Mouse (Mus musculus) cerebellum, adult 2 months (tissue): ENCODE data around the gene Slc39a8. TPM values are rescaled to one million over a fixed set of nuclear protein-coding genes. Genes with fewer than 3 reads are reported as not detected.

Experiments
- DNase-seq, 2 experiments: peaks; one replicate each; pipeline ENCODE4 v3.0.0; 2021
- H3K27ac ChIP-seq: fragments of 200-500 bp; 2 replicates; pipeline ENCODE4 v1.5.1; 2012; ENCODE audit warnings: low read length, control low read depth, inconsistent platforms; ENCODE audit not compliant: insufficient read depth
- H3K27me3 ChIP-seq: fragments of 200-500 bp; 2 replicates; pipeline ENCODE4 v1.6.1; 2012; ENCODE audit warnings: inconsistent platforms, mild to moderate bottlenecking, low read length, moderate library complexity; ENCODE audit not compliant: control insufficient read depth, insufficient read depth
- H3K4me1 ChIP-seq: fragments of 200-500 bp; 2 replicates; pipeline ENCODE4 v1.6.1; 2011; ENCODE audit warnings: low read length; ENCODE audit not compliant: control insufficient read depth, insufficient read depth
- H3K4me3 ChIP-seq: fragments of 200-500 bp; replicated peaks from 2 replicates; pipeline ENCODE3; 2011; ENCODE audit warnings: mild to moderate bottlenecking, low read depth, low read length, control low read depth; ENCODE audit not compliant: insufficient read depth
- CTCF ChIP-seq: fragments of 200-500 bp; IDR thresholded peaks from 2 replicates; pipeline ENCODE4 v1.5.1; 2011; ENCODE audit warnings: low read depth, mild to moderate bottlenecking, control low read depth, low read length, moderate library complexity, borderline replicate concordance; ENCODE audit not compliant: insufficient read depth
- POLR2A ChIP-seq: fragments of 200-500 bp; IDR thresholded peaks from 2 replicates; pipeline ENCODE4 v1.6.1; 2011; ENCODE audit warnings: low read length, control low read depth, borderline replicate concordance; ENCODE audit not compliant: insufficient read depth
- WGBS: fragments of 180-500 bp; shearing (Covaris S2); methylation state at CpG from one replicate; pipeline ENCODE4 v1.1.7; 2018; 5-methylcytosine and 5-hydroxymethylcytosine counted together
- polyA plus RNA-seq: library from polyadenylated mRNA; depleted of rRNA; stranded (reverse); fragments of >200 nt; gene quantifications from 2 replicates; pipeline ENCODE4 v1.2.3, GENCODE M21; 2012

Slc39a8 gene
- polyA plus RNA-seq, 1 experiment = 3.2 TPM

- WGBS = 64% methylated on average over 3 of the region's 3 CpGs
- TF ChIP-seq CTCF (no peak), POLR2A (no peak)
- H3K27ac ChIP-seq = no peak overlapping the region
- no peak overlapping the region for H3K4me3 ChIP-seq
- no peak for DNase-seq
- no peaks in the 10 kb centered on the region for H3K27me3 ChIP-seq
- H3K4me1 ChIP-seq = no peaks in the 10 kb centered on the region
These were observed 48.5 kb downstream of the Slc39a8 start for GRCm38 (mm10) chr3:135873596-135873995.

GRCm38 (mm10) chr3:135878048-135878447 is 53.0 kb downstream of the Slc39a8 start:
- no peak for DNase-seq
- Histone ChIP-seq H3K4me3 (no peak overlapping the region), H3K27ac (no peak overlapping the region), H3K27me3 (no peaks in the 10 kb centered on the region), H3K4me1 (no peaks in the 10 kb centered on the region)
- WGBS = 91% methylated on average over 6 of the region's 6 CpGs
- TF ChIP-seq CTCF = no peak
- no peak for TF ChIP-seq POLR2A

GRCm38 (mm10) chr3:135885927-135886658 is 61.0 kb downstream of the Slc39a8 start:
- Histone ChIP-seq H3K4me3 (no peak overlapping the region), H3K27ac (no peak overlapping the region), H3K27me3 (no peaks in the 10 kb centered on the region), H3K4me1 (peaks cover 2% of the 10 kb centered on the region; the same call in 1 of the 2 replicates)
- TF ChIP-seq POLR2A = no peak
- no peak for TF ChIP-seq CTCF
- WGBS = 69% methylated on average over 12 of the region's 12 CpGs
- DNase-seq = no peak

- Histone ChIP-seq H3K27ac (no peak overlapping the region), H3K4me3 (peak overlapping the region; percentile 54), H3K4me1 (peaks cover 2% of the 10 kb centered on the region; the same call in 1 of the 2 replicates), H3K27me3 (no peaks in the 10 kb centered on the region)
- DNase-seq = peak; percentile 81 to 85
- WGBS = 19% methylated on average over 12 of the region's 12 CpGs
- TF ChIP-seq CTCF (peak; percentile 66; the same call in 1 of the 2 replicates), POLR2A (no peak)
These were observed 61.6 kb downstream of the Slc39a8 start for GRCm38 (mm10) chr3:135886659-135887027.

- DNase-seq = no peak
- Histone ChIP-seq H3K27me3 (no peaks in the 10 kb centered on the region), H3K4me3 (no peak overlapping the region), H3K27ac (no peak overlapping the region), H3K4me1 (peaks cover 2% of the 10 kb centered on the region; the same call in 1 of the 2 replicates)
- WGBS = 87% methylated on average over 9 of the region's 9 CpGs
- TF ChIP-seq CTCF (no peak), POLR2A (no peak)
These were observed 62.2 kb downstream of the Slc39a8 start for GRCm38 (mm10) chr3:135887033-135887855.

GRCm38 (mm10) chr3:135887856-135888155 is 62.7 kb downstream of the Slc39a8 start:
- no peaks in the 10 kb centered on the region for H3K27me3 ChIP-seq
- peaks cover 2% of the 10 kb centered on the region; the same call in 1 of the 2 replicates for H3K4me1 ChIP-seq
- H3K27ac ChIP-seq = no peak overlapping the region
- DNase-seq = no peak
- H3K4me3 ChIP-seq = no peak overlapping the region
- TF ChIP-seq POLR2A = no peak
- no peak for TF ChIP-seq CTCF
- 80% methylated on average over 5 of the region's 5 CpGs for WGBS

- Histone ChIP-seq H3K4me3 (no peak overlapping the region), H3K27ac (no peak overlapping the region), H3K27me3 (no peaks in the 10 kb centered on the region), H3K4me1 (peaks cover 2% of the 10 kb centered on the region; the same call in 1 of the 2 replicates)
- TF ChIP-seq CTCF = no peak
- no peak for TF ChIP-seq POLR2A
- DNase-seq = no peak
These were observed 64.3 kb downstream of the Slc39a8 start for GRCm38 (mm10) chr3:135889401-135889800.
